21 mouse cellular contexts compared by ENCODE assay signal in genomic region chr6:12814972-12815770, GRCm38 (mm10).
A peak's percentile ranks its signal among the peaks of the same experiment; 100 is the strongest.
DNase-seq lines count a peak whose midpoint lies in the region; ATAC-seq lines count a peak whose summit lies in the region.
"Had no signal": no experiment of that assay in that cellular context is flagged by ENCODE, and none has a peak within 500 bp of the region (broad histone marks: within the 10 kb centered on the region; RNA-seq: fewer than 3 reads in every experiment).

No protein-coding gene starts in this region.

- DNase-seq in midbrain, embryonic 14.5 days: no peak
- DNase-seq in ES-CJ7 (ENCODE audit: low read depth, low spot score) (peak; percentile 88), R1 (ENCODE audit: low read depth, low spot score) (peak; percentile 85)
- no peak for DNase-seq in lung, postnatal 36 days
- DNase-seq: adrenal gland, postnatal 10 days; adrenal gland, postnatal 36 days; cerebellum, adult 18-20 months; cerebellum, adult 9-10 months; cerebellum, postnatal 14 days; forebrain, postnatal 0 days; gastrocnemius, adult 2 months; gastrocnemius, postnatal 14 days; heart, adult 11 months had no signal

- H3K36me3 ChIP-seq in midbrain, embryonic 13.5 days: no peaks in the 10 kb centered on the region
- H3K36me3 ChIP-seq in midbrain, embryonic 14.5 days (ENCODE audit: control insufficient read depth, insufficient read depth, low read length): no peaks in the 10 kb centered on the region
- H3K36me3 ChIP-seq in forebrain, embryonic 12.5 days (replicated peaks): no peaks in the 10 kb centered on the region
- H3K36me3 ChIP-seq: forebrain, embryonic 10.5 days; hindbrain, embryonic 12.5 days; hindbrain, embryonic 15.5 days had no signal

- 29% methylated on average over 4 of the region's 4 CpGs for WGBS in midbrain, embryonic 13.5 days
- 24% methylated on average over 4 of the region's 4 CpGs for WGBS in midbrain, embryonic 14.5 days
- WGBS in forebrain, embryonic 12.5 days: 53% methylated on average over 4 of the region's 4 CpGs

- H3K4me1 ChIP-seq in midbrain, embryonic 13.5 days (replicated peaks): peaks cover 9% of the 10 kb centered on the region; the same call in 1 of the 2 replicates
- no peaks in the 10 kb centered on the region for H3K4me1 ChIP-seq in midbrain, embryonic 14.5 days (ENCODE audit: control insufficient read depth, insufficient read depth, low read length)
- H3K4me1 ChIP-seq in forebrain, embryonic 12.5 days: peaks cover 5% of the 10 kb centered on the region; the same call in 1 of the 2 replicates
- H3K4me1 ChIP-seq: forebrain, embryonic 10.5 days; hindbrain, embryonic 12.5 days; hindbrain, embryonic 15.5 days had no signal

- H3K9me3 ChIP-seq in midbrain, embryonic 13.5 days: no peaks in the 10 kb centered on the region
- no peaks in the 10 kb centered on the region for H3K9me3 ChIP-seq in midbrain, embryonic 14.5 days (ENCODE audit: control insufficient read depth, low read length)
- H3K9me3 ChIP-seq in forebrain, embryonic 12.5 days: no peaks in the 10 kb centered on the region
- H3K9me3 ChIP-seq: forebrain, embryonic 10.5 days; hindbrain, embryonic 12.5 days; hindbrain, embryonic 15.5 days had no signal

- H3K4me2 ChIP-seq in midbrain, embryonic 13.5 days (replicated peaks): no peak overlapping the region
- no peak overlapping the region for H3K4me2 ChIP-seq in midbrain, embryonic 14.5 days (ENCODE audit: low read length)
- no peak overlapping the region for H3K4me2 ChIP-seq in forebrain, embryonic 12.5 days
- H3K4me2 ChIP-seq: heart, embryonic 11.5 days; hindbrain, embryonic 12.5 days; hindbrain, embryonic 15.5 days had no signal

- no peak overlapping the region for H3K27ac ChIP-seq in midbrain, embryonic 13.5 days
- no peak overlapping the region for H3K27ac ChIP-seq in midbrain, embryonic 14.5 days (replicated peaks; ENCODE audit: low read depth, low read length)
- H3K27ac ChIP-seq in forebrain, embryonic 12.5 days: no peak overlapping the region
- H3K27ac ChIP-seq: forebrain, embryonic 10.5 days; gastrocnemius, adult 2 months; hindbrain, embryonic 12.5 days; hindbrain, embryonic 15.5 days had no signal

- no peak overlapping the region for H3K9ac ChIP-seq in midbrain, embryonic 13.5 days (replicated peaks)
- no peak overlapping the region for H3K9ac ChIP-seq in midbrain, embryonic 14.5 days (replicated peaks; ENCODE audit: low read length)
- no peak overlapping the region for H3K9ac ChIP-seq in forebrain, embryonic 12.5 days
- H3K9ac ChIP-seq: forebrain, postnatal 0 days; hindbrain, embryonic 12.5 days; hindbrain, embryonic 15.5 days had no signal

- H3K4me3 ChIP-seq in midbrain, embryonic 13.5 days (replicated peaks): no peak overlapping the region
- H3K4me3 ChIP-seq in midbrain, embryonic 14.5 days (replicated peaks; ENCODE audit: low read depth, low read length): no peak overlapping the region
- H3K4me3 ChIP-seq in forebrain, embryonic 12.5 days (replicated peaks): no peak overlapping the region
- H3K4me3 ChIP-seq: forebrain, embryonic 10.5 days; gastrocnemius, adult 2 months; hindbrain, embryonic 12.5 days; hindbrain, embryonic 15.5 days had no signal

- ATAC-seq in midbrain, embryonic 13.5 days: 0 out of 2 replicates have a peak, but pooled peaks have one; percentile 37
- ATAC-seq in midbrain, embryonic 14.5 days (ENCODE audit: low FRiP score, low TSS enrichment): no peak; the same call in 1 of the 2 replicates
- ATAC-seq in forebrain, embryonic 12.5 days (ENCODE audit: low FRiP score): no peak
- ATAC-seq: CD4-positive, CD25-positive, alpha-beta regulatory T cell, adult 4 months; forebrain, embryonic 14.5 days; forebrain, postnatal 0 days had no signal

- H3K27me3 ChIP-seq in midbrain, embryonic 13.5 days: no peaks in the 10 kb centered on the region
- no peaks in the 10 kb centered on the region for H3K27me3 ChIP-seq in midbrain, embryonic 14.5 days (ENCODE audit: control insufficient read depth, insufficient read depth, low read length)
- H3K27me3 ChIP-seq in forebrain, embryonic 12.5 days: no peaks in the 10 kb centered on the region
- H3K27me3 ChIP-seq: hindbrain, embryonic 12.5 days; hindbrain, embryonic 15.5 days had no signal

Comparison
In these comparisons a context has a peak if more than half of its experiments do, and no peak if none do; other contexts are left out.
1. DNase-seq: peak in ES-CJ7 (single experiment) and R1 (single experiment); none in midbrain, embryonic 14.5 days (single experiment) and lung, postnatal 36 days (single experiment).